Mouse (Mus musculus) midbrain, embryonic 14.5 days (tissue): Measurements from ENCODE around the gene Dlg2. TPM values are rescaled to one million over a fixed set of nuclear protein-coding genes. Genes with fewer than 3 reads are reported as not detected.
"Not testable (repeated sequence)": the region's sequence is repeated elsewhere in the genome, so short reads cannot be mapped to it uniquely, and the experiment has no call there.

Experiments used
- ATAC-seq: fragments of 200-750 bp; cut with Nextera tagmentation; 2 replicates; pipeline ENCODE4 v1.8.0; 2017; ENCODE audit warnings: moderate number of reproducible peaks, moderate library complexity; ENCODE audit not compliant: low FRiP score, low TSS enrichment
- DNase-seq: peaks from one replicate; pipeline ENCODE4 v3.0.0-alpha.2; 2015
- H3K27ac ChIP-seq: fragments of 300-500 bp; sonication (generic); replicated peaks from 2 replicates; pipeline ENCODE4 v1.5.1; 2014; ENCODE audit warnings: mild to moderate bottlenecking, low read depth, low read length, moderate library complexity
- H3K27me3 ChIP-seq: fragments of 300-500 bp; sonication (generic); 2 replicates; pipeline ENCODE4 v1.6.1; 2014; ENCODE audit warnings: low read length, control low read depth, mixed read lengths; ENCODE audit not compliant: control insufficient read depth, insufficient read depth
- H3K36me3 ChIP-seq: fragments of 300-500 bp; sonication (generic); 2 replicates; pipeline ENCODE4 v1.6.1; 2014; ENCODE audit warnings: low read length, control low read depth; ENCODE audit not compliant: control insufficient read depth, insufficient read depth
- H3K4me1 ChIP-seq: fragments of 300-500 bp; sonication (generic); 2 replicates; pipeline ENCODE4 v1.6.1; 2014; ENCODE audit warnings: mild to moderate bottlenecking, antibody characterized with exemption, low read length, control low read depth; ENCODE audit not compliant: control insufficient read depth, insufficient read depth
- H3K4me2 ChIP-seq: fragments of 300-500 bp; sonication (generic); 2 replicates; pipeline ENCODE4 v1.6.1; 2014; ENCODE audit warnings: mild to moderate bottlenecking, low read length, moderate library complexity
- H3K4me3 ChIP-seq: fragments of 300-500 bp; sonication (generic); replicated peaks from 2 replicates; pipeline ENCODE4 v1.5.1; 2014; ENCODE audit warnings: low read depth, low read length
- H3K9ac ChIP-seq: fragments of 300-500 bp; sonication (generic); replicated peaks from 2 replicates; pipeline ENCODE4 v1.6.1; 2014; ENCODE audit warnings: mild to moderate bottlenecking, low read length, moderate library complexity
- H3K9me3 ChIP-seq: fragments of 300-500 bp; sonication (generic); 2 replicates; pipeline ENCODE4 v1.6.1; 2016; ENCODE audit warnings: low read length, control low read depth, mixed read lengths; ENCODE audit not compliant: control insufficient read depth
- WGBS: fragments of 180-500 bp; shearing (Covaris S2); extraction: QIAGEN DNeasy Blood & Tissue Kit; methylation state at CpG from one replicate; pipeline ENCODE4 v1.1.7; 2014; 5-methylcytosine and 5-hydroxymethylcytosine counted together
- polyA plus RNA-seq: library from polyadenylated mRNA; unstranded; fragments of >200 nt; fragmentation: Nextera tagmentation; extraction: Ambion mirVana; gene quantifications from 2 replicates; pipeline ENCODE4 v1.2.1, GENCODE M21; 2014

The Dlg2 gene
- polyA plus RNA-seq, 1 experiment from 2014 or later = 19.3 TPM

DNA sequence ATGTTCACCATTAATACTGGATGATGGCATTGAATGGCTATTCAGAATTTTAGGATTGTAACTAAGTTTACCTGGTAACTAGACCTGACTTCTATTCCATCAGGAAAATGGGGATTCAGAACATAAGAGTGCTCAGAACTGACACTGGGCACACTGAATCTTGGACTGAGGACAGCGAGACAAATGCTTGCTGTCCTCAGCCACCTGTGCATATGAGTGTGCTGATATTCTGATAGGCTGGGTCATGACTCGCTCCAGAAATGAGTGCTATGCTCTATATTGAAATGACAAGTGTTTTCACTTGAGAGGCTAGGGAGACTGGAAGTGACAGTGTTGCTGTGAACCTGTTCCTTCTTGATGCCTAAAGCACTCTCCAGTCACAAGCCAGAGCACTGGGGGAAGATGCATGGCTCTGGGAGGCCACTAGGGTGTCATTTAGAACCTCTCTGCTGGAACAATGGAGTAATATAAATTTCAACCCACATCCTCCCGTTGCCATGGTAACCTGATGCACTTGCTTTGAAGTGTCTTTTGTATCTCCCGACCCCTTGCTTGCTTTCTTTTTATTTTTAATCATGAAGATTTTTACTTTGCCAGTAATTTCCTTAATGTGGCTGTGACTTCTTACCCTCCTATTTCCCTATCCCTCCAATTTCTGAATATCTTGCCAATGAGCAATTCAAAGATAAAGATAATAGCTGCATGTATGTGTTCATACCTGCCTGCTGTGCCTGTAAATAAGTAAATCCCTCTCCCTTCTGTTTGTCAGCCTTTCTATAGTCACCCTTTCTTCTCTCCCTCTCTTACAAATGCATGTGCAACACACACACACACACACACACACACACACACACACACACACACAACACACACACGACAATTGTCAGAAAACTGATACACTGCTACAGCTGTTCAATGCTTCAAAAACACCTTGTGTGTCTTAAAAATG is 367.1 kb downstream of the Dlg2 start:
- Histone ChIP-seq H3K4me1 (no peaks in the 10 kb centered on the region), H3K4me2 (no peak overlapping the region; the same call in 1 of the 2 replicates), H3K9ac (no peak overlapping the region), H3K36me3 (no peaks in the 10 kb centered on the region), H3K27me3 (no peaks in the 10 kb centered on the region), H3K9me3 (no peaks in the 10 kb centered on the region), H3K4me3 (no peak overlapping the region), H3K27ac (peak overlapping the region; percentile 58)
- ATAC-seq (peak; percentile 78), DNase-seq (peak; percentile 87)
- WGBS = 46% methylated on average over 5 of the region's 5 CpGs

DNA sequence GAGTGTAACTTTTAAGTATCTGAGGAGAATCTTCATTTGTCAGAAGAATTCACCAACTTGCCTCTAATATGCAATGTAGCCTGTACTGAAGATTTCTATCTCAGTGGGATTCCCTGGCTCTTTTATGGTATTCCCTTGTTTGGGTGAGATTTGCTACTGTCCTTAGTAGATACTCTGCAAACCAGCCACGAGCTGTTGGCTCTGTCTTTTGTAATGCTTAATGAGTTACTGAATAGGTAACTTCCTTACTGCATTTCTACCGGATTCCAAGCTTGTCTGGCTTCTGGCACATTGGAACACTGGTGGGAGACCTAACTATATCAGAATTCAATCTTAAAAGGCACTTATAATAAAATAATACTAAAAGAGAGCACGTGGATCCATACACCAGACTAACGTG is 400.3 kb downstream of the Dlg2 start:
- H3K27me3 ChIP-seq, H3K4me2 ChIP-seq, H3K27ac ChIP-seq, H3K4me3 ChIP-seq, ATAC-seq, H3K9me3 ChIP-seq, H3K36me3 ChIP-seq, DNase-seq, H3K9ac ChIP-seq, H3K4me1 ChIP-seq: not testable (repeated sequence)
- WGBS = 47% methylated on average over 4 of the region's 4 CpGs

- Histone ChIP-seq H3K36me3 (no peaks in the 10 kb centered on the region), H3K27ac (no peak overlapping the region), H3K27me3 (no peaks in the 10 kb centered on the region), H3K9ac (no peak overlapping the region), H3K9me3 (no peaks in the 10 kb centered on the region), H3K4me2 (no peak overlapping the region), H3K4me1 (no peaks in the 10 kb centered on the region), H3K4me3 (no peak overlapping the region)
- DNase-seq (no peak), ATAC-seq (no peak)
- 68% methylated on average over 3 of the region's 3 CpGs for WGBS
Observed at GRCm38 (mm10) chr7:90882740-90883139, 406.3 kb downstream of the Dlg2 start.

DNA sequence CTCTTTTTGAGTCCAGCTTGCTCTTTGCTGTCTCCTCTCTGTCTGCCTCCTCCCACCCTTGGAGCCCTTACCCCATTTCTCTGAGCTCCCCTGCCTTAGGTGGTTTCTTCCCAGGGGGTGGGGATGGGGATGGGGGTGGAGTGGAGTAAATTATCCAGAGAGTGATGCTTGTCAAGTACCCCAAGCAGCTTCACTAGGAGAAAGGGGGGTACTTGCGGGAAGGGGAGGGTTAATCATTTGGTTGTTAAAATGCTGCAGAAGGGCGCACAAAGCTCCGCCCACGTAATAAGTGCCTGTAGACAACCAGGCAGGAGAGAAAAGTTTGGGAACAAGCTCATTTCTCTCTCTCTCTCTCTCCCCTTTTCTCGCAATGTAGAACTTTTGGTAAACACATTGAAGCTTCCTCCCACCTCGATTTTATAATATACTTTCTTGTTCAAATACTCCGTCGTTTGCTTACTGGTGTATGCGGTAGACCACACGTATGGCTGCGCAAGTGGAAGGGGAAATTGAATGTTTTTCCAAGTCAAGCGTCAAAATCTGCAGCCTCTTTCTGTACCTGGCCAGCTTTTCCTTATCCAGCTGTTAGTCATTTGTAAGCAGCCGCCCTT is 410.0 kb downstream of the Dlg2 start:
- Histone ChIP-seq H3K9ac (peak overlapping the region; percentile 55), H3K27me3 (no peaks in the 10 kb centered on the region), H3K27ac (peak overlapping the region; percentile 65), H3K4me2 (peak overlapping the region; percentile 81), H3K36me3 (no peaks in the 10 kb centered on the region), H3K4me3 (peak overlapping the region; percentile 45), H3K4me1 (no peaks in the 10 kb centered on the region), H3K9me3 (no peaks in the 10 kb centered on the region)
- peak; percentile 51 for DNase-seq
- 2% methylated on average over 13 of the region's 13 CpGs for WGBS
- peak; percentile 53; the same call in 1 of the 2 replicates for ATAC-seq

DNA sequence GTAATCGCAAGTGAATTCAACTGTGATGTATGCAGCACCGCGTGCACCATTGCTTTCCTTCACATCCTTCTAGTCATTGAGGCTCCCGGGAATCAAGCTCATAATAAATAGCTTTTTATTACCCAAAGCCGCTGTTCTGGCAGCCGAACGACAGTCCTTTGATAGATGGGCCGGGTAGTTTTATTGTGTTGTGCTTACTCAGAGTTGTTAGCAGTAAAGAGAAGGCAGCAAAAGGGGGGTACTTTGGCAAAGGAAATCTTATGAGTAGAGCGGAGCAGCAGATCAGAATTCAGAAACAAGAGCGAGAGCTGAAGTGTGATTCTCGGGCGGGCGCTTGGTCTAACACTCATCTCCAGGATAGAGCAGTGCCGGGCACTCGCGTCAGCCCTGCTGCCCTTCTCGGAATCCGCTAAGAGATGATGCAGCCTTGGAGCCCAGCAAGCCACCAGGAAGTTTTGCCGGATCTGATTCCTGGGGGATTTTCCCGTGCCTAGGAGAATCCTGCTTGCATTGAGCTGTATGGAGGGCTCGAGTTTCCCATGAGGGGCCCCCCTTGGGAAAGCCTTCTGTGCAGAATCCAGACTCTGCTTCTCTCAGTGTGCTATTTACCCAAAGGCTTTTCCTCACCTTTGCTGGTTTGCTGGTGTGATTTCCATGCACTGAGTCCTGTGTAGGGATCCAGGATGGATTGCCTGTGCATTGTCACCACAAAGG is 410.7 kb downstream of the Dlg2 start:
- ATAC-seq (peak; percentile 72), DNase-seq (peak; percentile 78)
- Histone ChIP-seq H3K36me3 (no peaks in the 10 kb centered on the region), H3K9ac (peak overlapping the region; percentile 55), H3K27ac (peak overlapping the region; percentile 65), H3K4me1 (no peaks in the 10 kb centered on the region), H3K9me3 (no peaks in the 10 kb centered on the region), H3K27me3 (no peaks in the 10 kb centered on the region), H3K4me3 (peak overlapping the region; percentile 45), H3K4me2 (peak overlapping the region; percentile 81)
- WGBS = under 1% methylated on average over 21 of the region's 21 CpGs

DNA sequence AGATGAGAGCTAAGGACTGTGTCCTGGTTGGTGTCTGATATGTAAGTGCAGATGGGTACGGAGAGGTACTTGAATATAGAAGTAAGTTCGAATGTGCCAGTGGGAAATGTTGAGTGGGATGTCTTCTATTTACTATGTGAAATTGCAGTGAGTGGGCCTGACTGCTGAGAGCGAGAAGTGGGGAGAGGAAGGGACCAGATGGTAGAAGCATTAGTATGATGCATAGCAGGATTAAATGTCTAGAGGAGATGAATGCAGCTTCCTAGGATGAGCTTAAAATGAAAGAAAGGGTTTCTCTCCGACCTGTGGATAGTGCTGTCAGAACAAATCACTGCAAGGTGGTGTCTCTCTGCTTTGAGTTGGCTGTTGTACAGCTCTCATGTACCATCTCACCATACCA is 451.0 kb downstream of the Dlg2 start:
- H3K36me3 ChIP-seq = no peaks in the 10 kb centered on the region
- WGBS = 74% methylated on average over 4 of the region's 4 CpGs
- H3K9me3 ChIP-seq = no peaks in the 10 kb centered on the region
- DNase-seq (no peak), ATAC-seq (no peak)
- H3K27me3 ChIP-seq = no peaks in the 10 kb centered on the region
- no peak overlapping the region for H3K27ac ChIP-seq
- H3K4me3 ChIP-seq = no peak overlapping the region
- H3K9ac ChIP-seq = no peak overlapping the region
- H3K4me2 ChIP-seq = no peak overlapping the region
- no peaks in the 10 kb centered on the region for H3K4me1 ChIP-seq

DNA sequence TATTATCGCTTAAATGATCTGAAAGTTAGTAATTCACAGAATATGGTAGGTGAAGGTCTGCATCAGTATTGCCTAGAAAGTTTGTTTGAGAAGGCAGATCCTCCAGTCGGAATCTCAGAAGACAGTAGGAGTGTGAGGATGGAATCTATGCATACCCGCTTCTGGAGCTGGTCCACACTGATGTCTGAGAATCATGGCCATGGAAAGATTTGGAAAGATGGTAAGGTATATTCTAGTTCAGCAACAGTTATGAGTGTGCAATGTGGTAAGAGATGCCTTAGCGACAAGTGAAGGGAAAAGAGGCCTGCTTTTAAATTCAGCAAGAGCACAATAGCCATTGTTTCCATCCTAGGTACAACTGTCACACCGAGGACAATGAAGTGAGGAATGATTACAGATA is 464.3 kb downstream of the Dlg2 start:
- Histone ChIP-seq H3K4me2 (no peak overlapping the region), H3K4me3 (no peak overlapping the region), H3K4me1 (no peaks in the 10 kb centered on the region), H3K27ac (no peak overlapping the region), H3K36me3 (no peaks in the 10 kb centered on the region), H3K27me3 (no peaks in the 10 kb centered on the region), H3K9me3 (no peaks in the 10 kb centered on the region), H3K9ac (no peak overlapping the region)
- no peak for DNase-seq
- ATAC-seq = no peak
- 81% methylated on average over 5 of the region's 5 CpGs for WGBS

GRCm38 (mm10) chr7:90947073-90947472 is 470.6 kb downstream of the Dlg2 start:
- H3K9ac ChIP-seq = no peak overlapping the region
- no peak overlapping the region for H3K4me3 ChIP-seq
- ATAC-seq = no peak
- H3K9me3 ChIP-seq = no peaks in the 10 kb centered on the region
- no peak overlapping the region for H3K4me2 ChIP-seq
- H3K27ac ChIP-seq = no peak overlapping the region
- 83% methylated on average over 8 of the region's 8 CpGs for WGBS
- no peak for DNase-seq
- H3K4me1 ChIP-seq = no peaks in the 10 kb centered on the region
- H3K27me3 ChIP-seq = no peaks in the 10 kb centered on the region
- no peaks in the 10 kb centered on the region for H3K36me3 ChIP-seq
